Mouse (Mus musculus) CH12.LX (cell line): ENCODE measurements at regions not wholly inside any gene's neighbourhood (a gene's known extent, or its start where the extent isn't known, plus 50 kb on each side); places are given as distances from the start of the nearest gene placed in this dataset.

Source experiments
- DNase-seq: peaks from one replicate; pipeline ENCODE4 v3.0.0-alpha.2; 2013; ENCODE audit errors: extremely low read depth
- H3K27ac ChIP-seq: 2 replicates; pipeline ENCODE4 v1.5.1; 2012; ENCODE audit warnings: low read depth, mild to moderate bottlenecking, control low read depth, moderate library complexity; ENCODE audit not compliant: insufficient read depth
- H3K27me3 ChIP-seq: replicated peaks from 2 replicates; pipeline ENCODE3; 2012; ENCODE audit warnings: inconsistent platforms
- H3K36me3 ChIP-seq, 2 experiments: replicated peaks in 1 of 2; 2 replicates each; pipeline versions ENCODE3 to v1.6.1; 2012; ENCODE audit warnings: inconsistent platforms in 1 of 2, low read length in 1 of 2, mild to moderate bottlenecking in 1 of 2, mixed read lengths in 1 of 2, moderate library complexity in 1 of 2; ENCODE audit not compliant: control insufficient read depth in 1 of 2, insufficient read depth in 1 of 2
- H3K4me1 ChIP-seq, 2 experiments: 2 replicates each; pipeline ENCODE4 v1.6.1; 2012; ENCODE audit warnings: inconsistent platforms in 1 of 2, moderate library complexity in 1 of 2; ENCODE audit not compliant: insufficient read depth in 2 of 2, control insufficient read depth in 1 of 2
- H3K4me2 ChIP-seq: 2 replicates; pipeline ENCODE4 v1.6.1; 2012; ENCODE audit warnings: low read depth, mild to moderate bottlenecking, control low read depth; ENCODE audit not compliant: poor library complexity, insufficient read depth, severe bottlenecking
- H3K4me3 ChIP-seq, 3 experiments: fragments of 150-350 bp in 1 of 3; sonication (generic) in 1 of 3; replicated peaks in 1 of 3; 2 replicates each; pipeline versions ENCODE3 to v1.5.1; 2011 to 2012; ENCODE audit warnings: low read depth in 2 of 3, low read length in 2 of 3, mild to moderate bottlenecking in 2 of 3, moderate library complexity in 2 of 3, control low read depth in 1 of 3, improper control_type of control experiment in 1 of 3, inconsistent platforms in 1 of 3, mixed read lengths in 1 of 3; ENCODE audit not compliant: poor library complexity in 1 of 3
- H3K79me2 ChIP-seq: replicated peaks from 2 replicates; pipeline ENCODE4 v1.6.1; 2012; ENCODE audit warnings: mild to moderate bottlenecking, moderate library complexity; ENCODE audit not compliant: control insufficient read depth, poor library complexity, insufficient read depth, severe bottlenecking; ENCODE audit errors: extremely low read depth
- H3K9ac ChIP-seq: 2 replicates; pipeline ENCODE4 v1.6.1; 2012; ENCODE audit warnings: low read depth, mild to moderate bottlenecking, control low read depth, moderate library complexity; ENCODE audit not compliant: insufficient read depth
- H3K9me3 ChIP-seq: replicated peaks from 2 replicates; pipeline ENCODE3; 2012; ENCODE audit warnings: low read length, inconsistent platforms, mixed read lengths
- E2F4 ChIP-seq: IDR thresholded peaks from 2 replicates; pipeline ENCODE4 v1.6.1; 2011; ENCODE audit warnings: low read depth, low read length, improper control_type of control experiment; ENCODE audit not compliant: insufficient replicate concordance
- ETS1 ChIP-seq: conservative IDR thresholded peaks from 2 replicates; pipeline ENCODE4 v1.6.1; 2012; ENCODE audit warnings: low read depth, mild to moderate bottlenecking, inconsistent platforms, low read length, improper control_type of control experiment, moderate library complexity
- GABPA ChIP-seq: IDR thresholded peaks from 2 replicates; pipeline ENCODE4 v1.6.1; 2012; ENCODE audit warnings: low read depth, low read length, improper control_type of control experiment, inconsistent platforms; ENCODE audit not compliant: insufficient replicate concordance
- JUN ChIP-seq: IDR thresholded peaks from 2 replicates; pipeline ENCODE4 v1.6.1; 2011; ENCODE audit warnings: low read depth, mild to moderate bottlenecking, low read length, improper control_type of control experiment, moderate library complexity; ENCODE audit not compliant: insufficient read depth
- MAZ ChIP-seq: IDR thresholded peaks from 2 replicates; pipeline ENCODE4 v1.6.1; 2012; ENCODE audit warnings: low read depth, mild to moderate bottlenecking, inconsistent platforms, low read length, improper control_type of control experiment, moderate library complexity
- MEF2A ChIP-seq: IDR thresholded peaks from 2 replicates; pipeline ENCODE4 v1.6.1; 2014; ENCODE audit warnings: low read depth, mild to moderate bottlenecking, inconsistent platforms, low read length, improper control_type of control experiment, borderline replicate concordance
- MXI1 ChIP-seq: IDR thresholded peaks from 2 replicates; pipeline ENCODE4 v1.6.1; 2011; ENCODE audit warnings: mild to moderate bottlenecking, low read depth, low read length, improper control_type of control experiment
- MYC ChIP-seq: IDR thresholded peaks from 2 replicates; pipeline ENCODE4 v1.6.1; 2011; ENCODE audit warnings: low read depth, mild to moderate bottlenecking, improper control_type of control experiment, low read length
- NELFE ChIP-seq: IDR thresholded peaks from 2 replicates; pipeline ENCODE4 v1.6.1; 2011; ENCODE audit warnings: low read depth, low read length, improper control_type of control experiment
- NRF1 ChIP-seq: IDR thresholded peaks from 2 replicates; pipeline ENCODE4 v1.6.1; 2014; ENCODE audit warnings: low read depth, mild to moderate bottlenecking, inconsistent platforms, low read length, improper control_type of control experiment, moderate library complexity
- POLR2A ChIP-seq: IDR thresholded peaks from 2 replicates; pipeline ENCODE4 v1.6.1; 2011; ENCODE audit warnings: low read depth, mild to moderate bottlenecking, improper control_type of control experiment, low read length
- RAD21 ChIP-seq: IDR thresholded peaks from 2 replicates; pipeline ENCODE4 v1.6.1; 2011; ENCODE audit warnings: low read depth, mild to moderate bottlenecking, low read length, improper control_type of control experiment, moderate library complexity
- RCOR1 ChIP-seq: conservative IDR thresholded peaks from 2 replicates; pipeline ENCODE4 v1.6.1; 2012; ENCODE audit warnings: low read depth, mild to moderate bottlenecking, inconsistent platforms, low read length, improper control_type of control experiment
- TBP ChIP-seq: conservative IDR thresholded peaks from 2 replicates; pipeline ENCODE4 v1.6.1; 2011; ENCODE audit warnings: low read depth, low read length, improper control_type of control experiment
- UBTF ChIP-seq: IDR thresholded peaks from 2 replicates; pipeline ENCODE4 v1.6.1; 2012; ENCODE audit warnings: low read depth, mild to moderate bottlenecking, inconsistent platforms, low read length, improper control_type of control experiment, moderate library complexity
- ZC3H11A ChIP-seq: IDR thresholded peaks from 2 replicates; pipeline ENCODE4 v1.6.1; 2012; ENCODE audit warnings: low read depth, mild to moderate bottlenecking, inconsistent platforms, low read length, improper control_type of control experiment
- ZMIZ1 ChIP-seq: IDR thresholded peaks from 2 replicates; pipeline ENCODE4 v1.6.1; 2012; ENCODE audit warnings: low read depth, mild to moderate bottlenecking, inconsistent platforms, low read length, improper control_type of control experiment
- ZNF384 ChIP-seq: IDR thresholded peaks from 2 replicates; pipeline ENCODE4 v1.6.1; 2012; ENCODE audit warnings: low read depth, low read length, improper control_type of control experiment, inconsistent platforms
- dilution Hi-C: fragments of 300-500 bp; cut with MboI; formaldehyde crosslinking; loops from 2 replicates; pipeline ENCODE4 v1.14.3; 2020; ENCODE audit warnings: low sequenced_read_pairs; ENCODE audit not compliant: extremely low pct_unique_long_range_greater_than_20kb, extremely low pct_ligation_motif_present
- in situ Hi-C: fragments of 300-500 bp; cut with MboI; formaldehyde crosslinking; loops from 3 replicates; pipeline ENCODE4 v1.14.3; 2019; ENCODE audit warnings: low sequenced_read_pairs, low pct_ligation_motif_present, low pct_unique_long_range_greater_than_20kb, mixed read lengths

GRCm38 (mm10) chr17:87554561-87554960 lies 81.2 kb upstream of the Epcam start:
- Histone ChIP-seq H3K4me1 (peaks cover 6 to 7% of the 10 kb centered on the region in 2 experiments; a peak in 3 of 4 replicates), H3K27me3 (no peaks in the 10 kb centered on the region), H3K79me2 (no peaks in the 10 kb centered on the region), H3K36me3 (no peaks in the 10 kb centered on the region), H3K9ac (no peak overlapping the region), H3K4me3 (no peak overlapping the region), H3K9me3 (no peaks in the 10 kb centered on the region), H3K4me2 (no peak overlapping the region), H3K27ac (no peak overlapping the region)
- no peak for DNase-seq
- dilution Hi-C loops = no loop called here
- in situ Hi-C loops = loop anchor here (25.0 kb wide), 1 partner anchor 642 kb away; the partner anchor contains the start of gene Tmem247
- TF ChIP-seq RCOR1 = no peak
- no peak for TF ChIP-seq MXI1
- TF ChIP-seq MAZ = no peak

DNA sequence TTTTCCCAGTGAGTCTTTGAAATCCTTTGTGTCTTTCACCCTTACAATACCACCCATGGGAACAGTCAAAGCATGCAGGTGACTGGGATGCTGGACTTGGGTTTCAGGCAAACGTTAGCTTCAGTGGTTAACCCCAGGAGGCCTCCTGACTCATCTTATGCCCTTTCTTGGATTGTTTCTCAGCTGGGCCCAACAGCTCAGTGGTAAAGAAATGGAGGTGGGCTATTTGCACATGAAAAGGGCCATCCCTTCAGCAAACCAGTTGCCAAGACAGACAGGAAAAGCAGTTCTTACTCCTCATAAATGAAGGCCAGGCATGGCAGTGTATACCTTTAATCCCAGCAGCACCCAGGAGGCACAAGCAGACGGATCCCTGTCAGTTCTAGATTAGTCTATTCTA lies 77.4 kb upstream of the Epcam start:
- H3K4me3 ChIP-seq = no peak overlapping the region
- no peaks in the 10 kb centered on the region for H3K36me3 ChIP-seq
- H3K4me1 ChIP-seq = peaks cover 15 to 18% of the 10 kb centered on the region in 2 experiments
- dilution Hi-C loops = no loop called here
- H3K9ac ChIP-seq = no peak overlapping the region
- no peaks in the 10 kb centered on the region for H3K9me3 ChIP-seq
- no peak overlapping the region for H3K4me2 ChIP-seq
- no peak overlapping the region for H3K27ac ChIP-seq
- H3K79me2 ChIP-seq = no peaks in the 10 kb centered on the region
- TF ChIP-seq GABPA (no peak), MYC (no peak), ZNF384 (no peak), NRF1 (no peak), JUN (no peak), ZC3H11A (no peak), ETS1 (no peak), UBTF (no peak), TBP (no peak), ZMIZ1 (no peak), RCOR1 (no peak), RAD21 (no peak), MEF2A (no peak), E2F4 (no peak), NELFE (no peak), POLR2A (no peak)
- in situ Hi-C loops = loop anchor here (25.0 kb wide), 1 partner anchor 646 kb away; the partner anchor contains the start of gene Tmem247
- DNase-seq = no peak
- H3K27me3 ChIP-seq = no peaks in the 10 kb centered on the region
